Comparison of ENCODE assay signal across 16 mouse cellular contexts in the genomic region with DNA sequence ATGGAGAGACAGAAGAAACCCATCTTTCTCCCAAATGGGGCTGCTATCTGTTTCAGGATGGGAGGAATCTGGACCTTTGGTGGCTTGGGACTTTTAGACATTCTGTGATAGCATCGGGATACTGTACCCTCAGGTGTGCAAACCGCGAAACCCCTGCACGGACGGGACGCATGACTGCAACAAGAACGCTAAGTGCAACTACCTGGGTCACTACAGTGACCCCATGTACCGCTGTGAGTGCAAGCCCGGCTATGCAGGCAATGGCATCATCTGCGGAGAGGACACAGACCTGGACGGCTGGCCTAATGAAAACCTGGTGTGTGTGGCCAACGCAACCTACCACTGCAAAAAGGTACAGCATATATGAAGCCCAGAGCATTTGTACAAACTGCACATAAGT.
"Had no signal": no experiment of that assay in that cellular context is flagged by ENCODE, and none has a peak within 500 bp of the region (broad histone marks: within the 10 kb centered on the region; RNA-seq: fewer than 3 reads in every experiment).

No protein-coding gene starts in this region.

- H3K27ac ChIP-seq: liver, embryonic 14.5 days; midbrain, embryonic 13.5 days; midbrain, embryonic 15.5 days; neural tube, embryonic 13.5 days; neural tube, embryonic 15.5 days; stomach, embryonic 15.5 days; stomach, postnatal 0 days had no signal

- DNase-seq: lung, adult 18-20 months; lung, embryonic 14.5 days; lung, postnatal 10 days; retina, postnatal 1 day; right cerebral cortex, adult 18-20 months; right cerebral cortex, postnatal 25 days; right cerebral cortex, postnatal 4 days; thymus, adult 2 months; thymus, postnatal 36 days had no signal

- H3K4me3 ChIP-seq: midbrain, embryonic 13.5 days; midbrain, embryonic 15.5 days; neural tube, embryonic 13.5 days; neural tube, embryonic 15.5 days; stomach, embryonic 15.5 days had no signal

- H3K4me1 ChIP-seq: stomach, embryonic 15.5 days had no signal
